Mouse (Mus musculus) ovary, postnatal 10 days (tissue): ENCODE results near the gene 2310057N15Rik.
"Not testable (repeated sequence)": the region's sequence is repeated elsewhere in the genome, so short reads cannot be mapped to it uniquely, and the experiment has no call there.

Experiments
- DNase-seq: peaks from one replicate; pipeline ENCODE4 v3.0.0; 2022; ENCODE audit warnings: low spot score

The 2310057N15Rik gene

GRCm38 (mm10) chr16:88774106-88774505 lies at the start of gene 2310057N15Rik:
Gene 2310057N15Rik, minus strand, starts transcription at chr16:88774206.
- no peak for DNase-seq

- DNase-seq: no peak
Observed at GRCm38 (mm10) chr16:88823736-88824135, 49.7 kb upstream of the 2310057N15Rik start.

DNA sequence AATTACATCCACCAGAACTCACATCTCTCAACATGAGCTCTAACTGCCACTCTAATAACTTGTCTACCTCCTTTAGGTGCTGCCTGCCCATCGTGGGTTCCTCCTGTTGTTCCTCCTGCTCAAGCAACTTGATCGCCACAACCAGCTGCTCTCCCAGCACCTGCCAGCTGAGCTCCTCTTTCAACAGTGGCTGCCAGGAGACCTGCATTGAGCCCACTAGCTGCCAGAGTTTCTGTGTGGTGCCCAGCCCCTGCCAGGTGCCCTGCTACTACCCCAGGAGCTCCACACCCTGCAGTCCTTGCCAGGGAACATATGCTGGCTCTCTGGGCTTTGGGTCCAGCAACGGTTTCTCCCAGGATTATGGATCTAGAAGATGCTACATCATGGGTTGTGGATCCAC lies 46.1 kb upstream of the 2310057N15Rik start, which contains the start of gene Krtap15:
Krtap15 (plus strand) TSS at position 150 of the 400 bp plus-strand sequence.
- DNase-seq: no peak

DNA sequence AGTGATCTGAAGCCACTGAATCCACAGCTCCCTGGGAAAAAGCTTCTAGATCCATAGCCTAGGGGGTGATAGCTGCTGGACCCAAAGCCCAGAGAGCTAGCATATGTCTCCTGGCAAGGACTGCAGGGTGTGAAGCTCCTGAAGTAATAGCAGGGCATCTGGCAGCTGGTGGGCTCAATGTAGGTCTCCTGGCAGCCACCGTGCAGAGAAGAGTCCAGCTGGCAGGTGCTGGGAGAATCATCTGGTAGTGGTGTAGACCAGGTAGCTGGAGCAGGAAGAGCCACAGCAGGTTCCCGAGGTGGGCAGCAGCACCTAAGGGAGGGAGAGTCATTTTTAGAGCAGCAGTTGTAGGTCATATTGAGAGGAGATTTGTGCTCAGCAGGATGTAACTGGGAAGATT lies 37.8 kb upstream of the 2310057N15Rik start, which contains the start of gene Gm20741:
Gm20741 (minus strand) TSS at position 394 of the 400 bp plus-strand sequence.
- DNase-seq: no peak

DNA sequence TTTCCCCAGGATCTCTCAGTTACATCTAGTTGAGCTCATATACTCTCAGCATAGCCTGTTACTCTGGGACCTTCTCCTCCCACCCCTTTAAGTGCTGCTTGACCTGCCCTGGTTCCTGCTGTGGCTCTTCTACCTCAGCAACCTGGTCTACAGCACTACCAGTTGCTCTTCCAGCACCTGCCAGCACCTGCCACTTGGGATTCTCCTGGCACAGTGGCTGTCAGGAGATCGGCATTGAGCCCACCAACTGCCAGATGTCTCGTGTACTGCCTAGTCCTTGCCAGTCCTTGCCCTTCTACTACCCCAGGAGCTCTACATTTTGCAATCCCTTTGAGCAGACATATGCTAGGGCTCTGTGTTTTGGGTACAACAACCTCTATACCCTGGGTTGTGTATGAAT lies 12.8 kb upstream of the 2310057N15Rik start:
- DNase-seq: no peak

DNA sequence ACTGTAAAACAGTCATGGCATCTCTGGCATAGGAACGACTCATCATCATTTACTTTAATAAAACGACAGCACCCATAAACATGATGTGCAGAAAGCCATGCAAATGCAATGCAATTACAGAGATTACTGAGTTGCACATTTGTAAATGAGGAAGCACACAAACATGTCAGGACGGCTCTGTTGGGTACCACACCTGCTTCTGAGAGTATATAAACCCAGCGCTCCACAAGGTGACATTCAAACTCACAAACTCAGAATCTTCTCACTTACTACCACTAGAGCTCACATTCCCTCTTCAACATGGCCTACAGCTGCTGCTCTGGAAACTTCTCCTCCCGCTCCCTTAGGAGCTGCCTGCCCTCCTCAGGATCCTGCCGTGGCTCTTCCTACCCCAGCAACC lies 3.6 kb upstream of the 2310057N15Rik start, which contains the start of gene Gm5965:
Gm5965 (plus strand) TSS at position 301 of the 400 bp plus-strand sequence.
- DNase-seq: no peak

GRCm38 (mm10) chr16:88758547-88758946 lies 15.5 kb downstream of the 2310057N15Rik start, which contains the start of gene 2310034C09Rik:
Gene 2310034C09Rik, plus strand, starts transcription at chr16:88758847.
- not testable (repeated sequence) for DNase-seq

DNA sequence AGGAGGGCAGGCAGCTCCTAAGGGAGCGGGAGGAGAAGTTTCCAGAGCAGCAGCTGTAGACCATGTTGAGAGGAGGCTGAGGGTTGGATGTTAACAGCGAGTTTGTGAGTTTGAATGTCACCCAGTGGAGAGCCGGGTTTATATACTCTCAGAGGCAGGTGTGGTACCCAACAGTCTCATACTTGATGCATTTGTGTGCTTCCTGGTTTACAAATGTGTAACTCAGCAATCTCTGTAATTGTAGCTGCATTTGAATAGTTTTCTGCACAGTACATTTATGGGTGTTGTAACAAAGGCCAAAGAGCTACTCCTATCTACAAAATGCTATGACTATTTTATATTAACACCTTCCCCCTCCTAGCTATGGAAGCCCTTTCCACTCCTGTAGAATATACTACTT lies 22.5 kb downstream of the 2310057N15Rik start, which contains the start of gene Krtap13:
Krtap13 (minus strand) TSS at position 101 of the 400 bp plus-strand sequence.
- DNase-seq: not testable (repeated sequence)

DNA sequence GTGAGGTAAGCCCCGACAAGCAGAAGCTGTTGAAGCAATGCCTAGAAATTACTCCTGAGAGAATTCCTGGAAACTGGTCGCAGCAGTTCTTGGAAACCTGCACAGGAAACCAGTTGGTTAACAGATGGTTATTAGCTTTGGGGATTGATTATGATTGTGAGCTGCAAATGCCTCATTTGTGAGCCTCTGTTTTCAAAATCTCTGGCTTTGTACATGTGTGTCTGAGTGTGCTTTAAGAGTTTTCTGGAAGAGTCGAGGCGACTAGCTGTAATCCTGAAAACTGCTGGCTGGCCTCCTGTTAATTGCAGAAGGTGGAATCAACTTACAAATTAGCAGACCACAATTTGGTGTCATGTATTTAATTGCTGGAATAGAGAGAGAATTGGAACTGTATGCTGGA lies 26.1 kb downstream of the 2310057N15Rik start:
- no peak for DNase-seq

- DNase-seq: no peak
Observed at GRCm38 (mm10) chr16:88744750-88745340, 29.2 kb downstream of the 2310057N15Rik start.

DNA sequence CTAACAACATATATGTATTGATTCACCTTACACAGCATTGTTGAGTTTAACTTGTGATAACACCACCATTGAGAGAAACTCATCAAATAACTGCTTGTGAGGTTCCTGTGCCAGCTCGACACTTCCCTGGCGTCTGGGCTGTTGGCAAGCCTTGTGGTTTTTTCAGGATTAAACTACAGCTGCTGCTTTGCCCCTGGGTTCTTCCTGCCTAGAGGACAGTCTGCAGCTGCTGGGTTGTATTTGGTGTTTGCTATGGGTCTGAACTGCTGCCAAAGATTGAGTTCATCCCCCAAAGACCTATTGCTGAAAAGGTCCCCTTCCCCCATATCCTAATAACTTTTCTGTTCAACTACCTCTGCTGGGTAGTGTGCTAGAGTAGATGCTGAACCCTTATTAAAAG lies 38.6 kb downstream of the 2310057N15Rik start:
- DNase-seq: no peak

DNA sequence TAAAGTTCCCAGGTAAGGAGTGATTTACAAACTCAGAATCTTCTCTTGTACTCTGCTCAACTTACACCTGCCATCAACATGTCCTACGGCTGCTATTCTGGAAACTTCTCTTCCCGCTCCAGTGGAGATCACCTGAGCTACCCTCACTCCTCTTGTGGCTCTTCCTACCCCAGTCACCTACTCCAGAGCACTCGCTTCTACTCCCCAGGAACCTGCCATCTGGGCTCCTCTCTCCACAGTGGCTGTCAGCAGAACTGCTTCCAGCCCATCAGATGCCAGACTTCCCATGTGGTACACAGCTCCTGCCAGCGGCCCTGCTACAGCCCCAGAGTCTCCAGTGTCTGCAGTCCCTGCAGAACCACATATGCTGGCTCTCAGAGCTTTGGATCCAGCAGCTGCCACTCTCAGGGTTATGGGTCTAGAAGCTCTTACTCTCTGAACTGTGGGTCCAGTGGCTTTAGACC lies 45.2 kb downstream of the 2310057N15Rik start, which contains the start of gene Krtap13-1:
Krtap13-1 (plus strand) TSS at position 51 of the 464 bp plus-strand sequence.
- DNase-seq: no peak
